Mouse (Mus musculus) layer of hippocampus, adult 2 months (tissue): ENCODE results near the gene Spint5. TPM values are rescaled to one million over a fixed set of nuclear protein-coding genes. Genes with fewer than 3 reads are reported as not detected.

Experiments used
- DNase-seq, 2 experiments: peaks; one replicate each; pipeline ENCODE4 v3.0.0; 2022; ENCODE audit warnings: low spot score in 2 of 2
- H3K27ac ChIP-seq: fragments of 200-600 bp; 2 replicates; pipeline ENCODE4 v1.8.1; 2022
- H3K4me3 ChIP-seq: fragments of 200-600 bp; 2 replicates; pipeline ENCODE4 v1.8.1; 2022; ENCODE audit warnings: mild to moderate bottlenecking
- CTCF ChIP-seq: fragments of 200-600 bp; conservative IDR thresholded peaks from 2 replicates; pipeline ENCODE4 v1.8.1; 2022; ENCODE audit warnings: antibody characterized with exemption, mild to moderate bottlenecking, moderate library complexity
- total RNA-seq, 2 experiments: library from RNA; stranded (reverse); gene quantifications; 2 replicates each; pipeline ENCODE4 v1.2.3; 2021

The Spint5 gene
- total RNA-seq, 2 experiments from 2014 or later, result not detected

GRCm38 (mm10) chr2:164746693-164747092, 31.6 kb downstream of the Spint5 start:
- peak overlapping the region; percentile 87; the same call in 1 of the 2 replicates for H3K27ac ChIP-seq
- H3K4me3 ChIP-seq, result peak overlapping the region; percentile 81
- no peak for DNase-seq
- no peak for TF ChIP-seq CTCF

GRCm38 (mm10) chr2:164748191-164748590, 33.1 kb downstream of the Spint5 start:
- peak overlapping the region; percentile 59; the same call in 1 of the 2 replicates for H3K27ac ChIP-seq
- H3K4me3 ChIP-seq, result no peak overlapping the region
- TF ChIP-seq CTCF, result no peak
- DNase-seq, result no peak

- Histone ChIP-seq H3K4me3 (peak overlapping the region; percentile 5; the same call in 1 of the 2 replicates), H3K27ac (peak overlapping the region; percentile 59; the same call in 1 of the 2 replicates)
- peak in 1 of 2 experiments; percentile 30 for DNase-seq
- 0 out of 2 replicates have a peak, but pooled peaks have one; percentile 11 for TF ChIP-seq CTCF
Measured at GRCm38 (mm10) chr2:164748991-164749390, 33.9 kb downstream of the Spint5 start.

- TF ChIP-seq CTCF, result no peak
- no peak for DNase-seq
- Histone ChIP-seq H3K4me3 (no peak overlapping the region), H3K27ac (no peak overlapping the region)
Measured at GRCm38 (mm10) chr2:164752454-164752853, 37.3 kb downstream of the Spint5 start.

- DNase-seq, result no peak
Measured at GRCm38 (mm10) chr2:164754105-164754504, 39.0 kb downstream of the Spint5 start.

GRCm38 (mm10) chr2:164754800-164755199, 39.7 kb downstream of the Spint5 start:
- TF ChIP-seq CTCF, result no peak
- DNase-seq, result no peak
- Histone ChIP-seq H3K4me3 (no peak overlapping the region), H3K27ac (no peak overlapping the region)

More at GRCm38 (mm10) chr2:164754105-164754504, 39.0 kb downstream of the Spint5 start:
- Histone ChIP-seq H3K4me3 (no peak overlapping the region), H3K27ac (no peak overlapping the region)
- TF ChIP-seq CTCF, result no peak

- no peak overlapping the region for H3K27ac ChIP-seq
- H3K4me3 ChIP-seq, result no peak overlapping the region
- no peak for TF ChIP-seq CTCF
- no peak for DNase-seq
Measured at GRCm38 (mm10) chr2:164757841-164758240, 42.7 kb downstream of the Spint5 start.

- no peak overlapping the region for H3K4me3 ChIP-seq
- H3K27ac ChIP-seq, result no peak overlapping the region
- no peak for TF ChIP-seq CTCF
- no peak for DNase-seq
Measured at GRCm38 (mm10) chr2:164758692-164759091, 43.6 kb downstream of the Spint5 start.

- Histone ChIP-seq H3K27ac (no peak overlapping the region), H3K4me3 (no peak overlapping the region)
- TF ChIP-seq CTCF, result no peak
- no peak for DNase-seq
Measured at GRCm38 (mm10) chr2:164760059-164760833, 45.1 kb downstream of the Spint5 start.

GRCm38 (mm10) chr2:164761502-164761901, 46.4 kb downstream of the Spint5 start:
- no peak overlapping the region for H3K4me3 ChIP-seq
- TF ChIP-seq CTCF, result no peak
- DNase-seq, result no peak
- H3K27ac ChIP-seq, result peak overlapping the region; percentile 8; the same call in 1 of the 2 replicates

GRCm38 (mm10) chr2:164761971-164762370, 46.9 kb downstream of the Spint5 start:
- DNase-seq, result no peak
- H3K27ac ChIP-seq, result peak overlapping the region; percentile 8; the same call in 1 of the 2 replicates

GRCm38 (mm10) chr2:164762593-164762992, 47.5 kb downstream of the Spint5 start:
- no peak for TF ChIP-seq CTCF
- no peak for DNase-seq
- Histone ChIP-seq H3K27ac (no peak overlapping the region), H3K4me3 (no peak overlapping the region)

More at GRCm38 (mm10) chr2:164761971-164762370, 46.9 kb downstream of the Spint5 start:
- TF ChIP-seq CTCF, result no peak
- no peak overlapping the region for H3K4me3 ChIP-seq

- Histone ChIP-seq H3K27ac (peak overlapping the region; percentile 48; the same call in 1 of the 2 replicates), H3K4me3 (no peak overlapping the region)
- DNase-seq, result peak in 1 of 2 experiments; percentile 39
- no peak for TF ChIP-seq CTCF
Measured at GRCm38 (mm10) chr2:164765841-164766240, 50.7 kb downstream of the Spint5 start.

Other genes with a start within 250 kb of the Spint5 start
- not detected for gene Trp53tg5, start 241.6 kb upstream of the Spint5 start, total RNA-seq
- gene Dbndd2, start 229.2 kb upstream of the Spint5 start, total RNA-seq, result 100 to 1,000 TPM; 111 to 112 TPM
- gene Pigt, start 217.8 kb upstream of the Spint5 start, total RNA-seq, result 10 to 100 TPM; 79.3 to 84.1 TPM
- gene Wfdc2, start 152.9 kb upstream of the Spint5 start, total RNA-seq, result not detected
- not detected for gene Spint3, start 141.8 kb upstream of the Spint5 start, total RNA-seq
- gene Wfdc6a, start 129.9 kb upstream of the Spint5 start, total RNA-seq, result not detected
- gene Eppin, start 121.7 kb upstream of the Spint5 start, total RNA-seq, result not detected
- not detected for gene Wfdc6b, start 101.8 kb upstream of the Spint5 start, total RNA-seq
- gene Wfdc8, start 101.7 kb upstream of the Spint5 start, total RNA-seq, result not detected
- not detected for gene Wfdc16, start 76.5 kb upstream of the Spint5 start, total RNA-seq
- not detected for gene Wfdc10, start 59.3 kb upstream of the Spint5 start, total RNA-seq
- gene Wfdc9, start 58.7 kb upstream of the Spint5 start, total RNA-seq, result not detected
- gene Wfdc11, start 41.2 kb upstream of the Spint5 start, total RNA-seq, result not detected
- gene Wfdc13, start 30.2 kb upstream of the Spint5 start, total RNA-seq, result not detected
- not detected for gene Spint4, start 16.8 kb upstream of the Spint5 start, total RNA-seq
- 1 to 10 TPM in 1 of 2 experiments, under 1 TPM in 1; 0.64 to 1.3 TPM for gene Wfdc3, start 30.6 kb downstream of the Spint5 start, total RNA-seq
- gene Dnttip1, start 30.7 kb downstream of the Spint5 start, total RNA-seq, result 10 to 100 TPM; 40.4 to 41.2 TPM
- 1 to 10 TPM in 1 of 2 experiments, under 1 TPM in 1; 0.76 to 1.6 TPM for gene Ube2c, start 54.6 kb downstream of the Spint5 start, total RNA-seq
- gene Tnnc2, start 64.7 kb downstream of the Spint5 start, total RNA-seq, result not detected
- 10 to 100 TPM; 39.8 TPM for gene Snx21, start 70.5 kb downstream of the Spint5 start, total RNA-seq
- 10 to 100 TPM; 25.8 to 32.2 TPM for gene Acot8, start 89.6 kb downstream of the Spint5 start, total RNA-seq
- 1 to 10 TPM; 7.2 to 8.9 TPM for gene Zswim3, start 89.8 kb downstream of the Spint5 start, total RNA-seq
- 10 to 100 TPM; 23.6 to 25.2 TPM for gene Zswim1, start 107.4 kb downstream of the Spint5 start, total RNA-seq
- under 1 TPM; 0.47 to 0.79 TPM for gene Spata25, start 113.2 kb downstream of the Spint5 start, total RNA-seq
- 100 to 1,000 TPM; 103 to 108 TPM for gene Ctsa, start 117.6 kb downstream of the Spint5 start, total RNA-seq
- 1 to 10 TPM; 2.8 to 3.6 TPM for gene Neurl2, start 118.2 kb downstream of the Spint5 start, total RNA-seq
- gene Pltp, start 142.4 kb downstream of the Spint5 start, total RNA-seq, result 10 to 100 TPM; 67.4 to 86.9 TPM
- gene Pcif1, start 164.0 kb downstream of the Spint5 start, total RNA-seq, result 10 to 100 TPM; 45.9 to 49.6 TPM
- 10 to 100 TPM; 29.0 to 30.9 TPM for gene Zfp335, start 196.5 kb downstream of the Spint5 start, total RNA-seq
- 1 to 10 TPM; 1.4 to 2.2 TPM for gene Mmp9, start 225.5 kb downstream of the Spint5 start, total RNA-seq
- 100 to 1,000 TPM; 406 to 409 TPM for gene Slc12a5, start 245.5 kb downstream of the Spint5 start, total RNA-seq